Mouse (Mus musculus) left cerebral cortex, postnatal 4 days (tissue): ENCODE results near the gene Arl4c. TPM values are rescaled to one million over a fixed set of nuclear protein-coding genes. Genes with fewer than 3 reads are reported as not detected.

Experiments used
- DNase-seq: peaks from one replicate; pipeline ENCODE4 v3.0.0-alpha.2; 2022
- intact Hi-C: fragments of 180-260 bp; cut with DNase I; formaldehyde crosslinking; loops from one replicate; pipeline ENCODE4 v1.15.1; 2025
- total RNA-seq, 2 experiments: library from RNA; stranded (reverse); gene quantifications; 2 replicates each; pipeline ENCODE4 v1.2.3; 2021

Gene Arl4c
- total RNA-seq, 2 experiments from 2014 or later: 82.8 to 83.3 TPM

GRCm38 (mm10) chr1:88635659-88636058, 66.4 kb downstream of the Arl4c start:
- intact Hi-C loops: no loop called here

GRCm38 (mm10) chr1:88632851-88633250, 69.2 kb downstream of the Arl4c start:
- DNase-seq: no peak
- intact Hi-C loops: no loop called here

More at GRCm38 (mm10) chr1:88635659-88636058, 66.4 kb downstream of the Arl4c start:
- no peak for DNase-seq

DNA sequence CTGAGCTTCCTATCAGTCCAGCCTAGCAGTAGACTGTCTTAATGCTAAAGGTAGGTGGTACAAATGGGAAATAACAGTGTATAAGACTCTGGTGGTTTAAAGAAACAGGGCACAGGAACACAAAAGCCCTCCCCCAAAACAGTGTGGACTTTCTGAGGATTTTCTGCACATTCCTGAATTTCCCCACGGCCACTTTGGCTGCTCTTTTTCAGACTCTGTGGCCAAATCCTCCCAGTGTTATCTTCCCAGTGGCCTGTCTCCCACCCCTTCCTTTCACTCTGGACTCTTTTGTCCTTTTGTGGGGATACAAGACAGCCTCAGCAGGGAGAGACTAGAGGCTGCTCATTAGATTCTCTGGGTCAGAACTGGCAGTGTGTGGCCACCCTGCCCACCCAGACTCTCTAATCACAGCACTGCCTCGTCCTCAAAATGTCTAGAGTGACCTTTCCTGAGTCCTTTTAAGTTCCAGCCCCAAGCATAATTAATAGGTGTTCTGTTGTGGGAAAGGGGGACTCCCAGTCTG, 72.0 kb downstream of the Arl4c start:
- intact Hi-C loops: no loop called here
- no peak for DNase-seq

DNA sequence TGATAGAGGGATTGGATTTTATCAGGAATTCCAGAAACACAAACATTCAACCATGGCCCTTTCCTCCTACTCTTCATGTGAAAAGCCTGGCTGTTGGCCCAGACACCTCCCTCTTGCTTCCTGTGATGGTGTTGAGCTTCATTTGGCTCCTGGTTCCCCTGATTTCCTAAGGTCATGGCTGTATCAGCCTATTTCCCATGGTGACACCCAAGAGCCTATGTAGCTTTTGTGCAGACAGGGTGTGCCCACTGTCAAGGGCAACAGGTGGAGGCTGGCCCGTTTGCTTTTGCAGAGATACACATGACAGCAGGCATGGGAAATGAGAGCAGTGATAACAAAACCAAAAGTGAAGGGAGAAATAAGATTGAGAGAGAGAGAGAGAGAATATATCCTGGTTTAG, 76.8 kb downstream of the Arl4c start:
- no peak for DNase-seq
- intact Hi-C loops: no loop called here

DNA sequence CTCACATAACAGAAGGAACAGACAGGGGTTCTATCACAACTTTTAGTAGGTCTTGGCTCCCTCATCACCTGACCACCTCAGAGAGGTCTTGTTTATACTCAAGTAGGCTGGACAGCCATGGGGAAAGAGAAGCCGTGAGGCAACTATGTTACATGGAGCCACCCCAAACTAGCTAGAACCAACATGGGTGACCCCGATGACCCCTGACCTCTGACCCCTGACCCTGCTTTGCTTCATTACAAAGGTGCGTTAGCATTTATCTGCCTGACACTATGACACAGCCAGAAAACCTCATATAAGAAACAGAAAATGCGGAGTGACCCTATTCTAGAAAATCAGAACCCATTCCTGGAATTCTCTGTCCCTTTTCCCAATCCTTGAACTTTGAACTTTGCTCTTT, 77.6 kb downstream of the Arl4c start:
- intact Hi-C loops: no loop called here
- no peak for DNase-seq

DNA sequence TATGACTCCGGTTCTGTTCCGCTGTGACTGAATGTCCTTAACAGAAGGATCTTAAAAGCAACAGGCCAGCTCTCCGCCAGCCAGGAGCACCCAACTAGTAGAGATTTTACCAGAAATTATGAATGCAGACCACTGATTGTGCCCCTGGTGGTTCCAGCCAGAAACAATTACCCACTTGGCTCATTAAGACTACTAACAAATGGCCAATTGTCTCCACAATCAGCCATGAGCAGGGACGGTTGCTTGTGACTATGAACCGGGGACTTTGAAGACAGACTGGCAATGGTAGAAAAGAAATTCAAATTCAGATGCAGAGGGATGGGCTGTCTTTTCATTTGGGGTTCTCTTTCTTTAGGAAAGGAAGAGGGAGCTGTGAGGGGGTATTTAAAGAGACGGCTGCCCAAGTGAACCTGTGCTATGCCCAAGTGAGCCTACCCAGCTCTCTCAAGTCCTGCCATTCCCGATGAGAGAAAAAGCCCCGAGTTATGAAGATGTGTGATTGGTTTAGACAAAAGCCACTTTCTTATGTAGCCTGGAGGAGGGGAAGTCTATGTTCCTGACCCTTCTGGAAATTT, 78.4 kb downstream of the Arl4c start:
- intact Hi-C loops: no loop called here
- DNase-seq: peak; percentile 31

Other genes with a start within 250 kb of the Arl4c start
- not detected for gene Glrp1, start 192.2 kb downstream of the Arl4c start, total RNA-seq